Mouse (Mus musculus): ENCODE data around the gene Upk3b. TPM values are rescaled to one million over a fixed set of nuclear protein-coding genes. Genes with fewer than 3 reads are reported as not detected.

The Upk3b gene
- polyA plus RNA-seq (2015; fragmentation: Nextera tagmentation; extraction: Ambion mirVana): not detected in 2 replicates

DNA sequence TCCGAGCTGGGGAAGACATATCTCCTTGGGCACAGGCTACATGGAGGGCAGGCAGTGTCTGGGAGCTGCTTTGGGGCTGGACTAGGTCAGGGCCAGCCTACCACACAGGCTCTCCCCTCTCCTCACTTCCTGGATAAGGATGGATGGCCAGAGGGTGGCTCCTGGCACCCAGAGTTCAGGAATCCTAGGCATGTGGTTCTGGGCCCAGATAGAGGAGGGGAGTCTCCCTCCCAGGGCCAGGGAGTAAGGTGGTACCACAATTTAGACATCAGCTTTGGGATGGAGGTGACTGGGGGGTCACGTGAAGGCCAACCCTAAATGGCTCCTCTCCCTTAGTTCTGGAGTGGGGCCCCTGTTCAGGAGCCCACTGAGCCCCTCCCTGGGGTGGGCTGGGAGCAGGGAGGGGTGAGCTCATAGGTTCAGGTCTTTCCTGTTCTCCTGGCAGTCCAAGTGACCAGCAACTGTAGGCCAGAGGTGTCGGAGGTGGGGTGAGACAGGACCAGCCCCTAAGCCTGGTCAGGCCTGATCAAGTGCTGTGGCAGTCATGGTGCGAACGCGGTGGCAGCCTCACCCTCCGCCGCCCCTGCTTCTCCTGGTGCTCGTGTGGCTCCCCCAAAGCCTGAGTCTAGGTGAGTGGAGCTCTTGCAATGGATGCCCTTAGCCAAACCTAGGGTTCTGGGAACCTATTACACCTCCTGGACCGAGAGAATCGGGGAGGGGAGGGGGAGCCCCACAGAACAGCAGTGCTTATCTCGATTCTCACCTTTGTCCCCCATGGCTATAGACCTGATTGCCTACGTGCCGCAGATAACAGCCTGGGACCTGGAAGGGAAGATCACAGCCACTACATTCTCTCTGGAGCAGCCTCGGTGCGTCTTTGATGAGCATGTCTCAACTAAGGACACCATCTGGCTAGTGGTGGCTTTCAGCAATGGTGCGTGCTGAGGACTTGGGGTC is at the start of gene Upk3b:
Gene Upk3b, plus strand, starts transcription at position 239 of the 957 bp plus-strand sequence.
- ATAC-seq (replicated peaks): no peak

DNA sequence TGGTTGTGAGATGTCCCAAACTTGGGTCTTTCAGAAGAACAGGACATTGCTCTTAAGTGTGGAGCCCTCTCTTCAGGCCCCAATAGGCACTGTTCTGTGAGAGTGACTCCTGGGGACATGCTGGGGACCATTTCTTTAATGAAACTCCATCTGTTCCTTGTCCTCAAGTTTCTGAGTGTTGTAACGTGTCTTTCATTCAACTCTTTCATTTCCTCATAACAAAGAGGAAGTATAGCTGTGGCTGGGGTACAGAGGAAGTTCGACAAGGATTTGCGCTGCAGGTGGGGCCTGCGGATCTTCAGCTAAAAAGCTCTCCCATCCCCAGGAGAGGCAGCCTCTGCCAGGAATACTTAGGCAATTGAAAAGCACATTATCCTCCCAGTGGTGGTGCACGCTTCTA is 47.7 kb upstream of the Upk3b start:
- WGBS: 63% methylated on average over 5 of the region's 5 CpGs

More for the DNA sequence above, at the start of gene Upk3b:
- Histone ChIP-seq H3K4me1 (no peaks in the 10 kb centered on the region), H3K4me2 (replicated peaks) (no peak within 1 kb of the TSS), H3K9ac (replicated peaks) (no peak within 1 kb of the TSS), H3K27me3 (no peaks in the 10 kb centered on the region), H3K36me3 (no peaks in the 10 kb centered on the region), H3K4me3 (no peak within 1 kb of the TSS), H3K27ac (replicated peaks) (no peak within 1 kb of the TSS), H3K9me3 (no peaks in the 10 kb centered on the region)
- WGBS: 88% methylated on average over 17 of the region's 17 CpGs

DNA sequence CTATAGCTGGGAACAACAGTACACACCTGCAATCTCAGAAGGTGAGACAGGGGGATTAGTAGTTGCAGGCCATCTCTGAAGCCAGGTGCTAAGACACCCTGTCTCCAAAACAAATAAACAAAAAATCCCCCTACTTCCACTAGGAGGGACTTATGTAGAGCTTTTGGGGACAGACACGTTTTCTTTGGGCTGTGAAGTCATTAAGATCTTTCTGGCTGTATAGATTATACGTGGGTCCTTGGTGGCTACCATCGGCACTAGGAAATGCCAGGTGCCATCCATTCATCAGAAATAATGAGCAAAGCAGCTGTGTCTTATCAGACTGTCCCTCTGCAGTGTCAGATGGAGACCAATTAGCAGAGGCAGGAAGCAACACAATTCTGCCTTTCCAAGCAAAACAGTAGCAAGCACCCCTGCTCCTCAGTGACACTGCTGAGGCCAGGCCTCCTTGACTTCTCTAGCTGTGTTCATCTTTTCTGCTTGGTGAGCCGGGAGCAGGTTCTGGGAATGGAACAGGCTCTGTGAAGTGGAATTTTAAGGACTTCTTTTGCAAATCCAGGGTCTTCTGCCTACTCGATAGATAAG is 44.8 kb upstream of the Upk3b start:
- Histone ChIP-seq H3K4me3 (no peak overlapping the region), H3K4me2 (replicated peaks) (no peak overlapping the region), H3K4me1 (peaks cover 13% of the 10 kb centered on the region), H3K36me3 (peaks cover 15% of the 10 kb centered on the region; the same call in 1 of the 2 replicates), H3K27ac (replicated peaks) (no peak overlapping the region), H3K9me3 (no peaks in the 10 kb centered on the region), H3K9ac (replicated peaks) (no peak overlapping the region), H3K27me3 (no peaks in the 10 kb centered on the region)
- WGBS: 58% methylated on average over 5 of the region's 5 CpGs
- no peak for ATAC-seq (replicated peaks)

More for the DNA sequence above, 47.7 kb upstream of the Upk3b start:
- no peaks in the 10 kb centered on the region for H3K36me3 ChIP-seq
- H3K4me1 ChIP-seq: peaks cover 3% of the 10 kb centered on the region
- no peak overlapping the region for H3K4me2 ChIP-seq (replicated peaks)
- H3K9ac ChIP-seq (replicated peaks): no peak overlapping the region
- H3K4me3 ChIP-seq: no peak overlapping the region
- H3K27me3 ChIP-seq: no peaks in the 10 kb centered on the region
- H3K27ac ChIP-seq (replicated peaks): no peak overlapping the region
- no peaks in the 10 kb centered on the region for H3K9me3 ChIP-seq
- no peak for ATAC-seq (replicated peaks)

DNA sequence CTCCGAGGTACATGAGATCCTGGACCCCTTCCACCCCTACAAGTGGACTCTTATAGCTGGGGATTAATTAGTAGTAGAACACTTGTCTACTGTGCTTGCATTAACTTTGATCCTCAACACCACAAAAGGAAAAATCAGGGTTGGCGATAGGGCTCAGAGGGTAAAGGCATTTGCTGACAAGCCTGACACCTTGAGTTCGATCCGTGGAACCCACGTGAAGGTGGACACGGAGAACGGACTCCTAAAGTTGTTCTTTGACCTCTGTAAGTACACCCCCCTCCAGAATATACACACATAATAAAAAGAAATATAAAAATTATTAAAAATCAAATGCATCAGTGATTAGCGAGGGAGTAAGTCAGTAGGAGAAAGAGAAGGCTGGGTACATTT is 44.0 kb upstream of the Upk3b start:
- H3K4me1 ChIP-seq: peaks cover 13% of the 10 kb centered on the region
- H3K36me3 ChIP-seq: peaks cover 19% of the 10 kb centered on the region
- H3K27me3 ChIP-seq: no peaks in the 10 kb centered on the region
- 65% methylated on average over 8 of the region's 8 CpGs for WGBS
- ATAC-seq (replicated peaks): no peak; the same call in 1 of the 2 replicates
- H3K9me3 ChIP-seq: no peaks in the 10 kb centered on the region
- H3K9ac ChIP-seq (replicated peaks): no peak overlapping the region
- no peak overlapping the region for H3K27ac ChIP-seq (replicated peaks)
- H3K4me3 ChIP-seq: peak overlapping the region; percentile 78
- H3K4me2 ChIP-seq (replicated peaks): no peak overlapping the region

DNA sequence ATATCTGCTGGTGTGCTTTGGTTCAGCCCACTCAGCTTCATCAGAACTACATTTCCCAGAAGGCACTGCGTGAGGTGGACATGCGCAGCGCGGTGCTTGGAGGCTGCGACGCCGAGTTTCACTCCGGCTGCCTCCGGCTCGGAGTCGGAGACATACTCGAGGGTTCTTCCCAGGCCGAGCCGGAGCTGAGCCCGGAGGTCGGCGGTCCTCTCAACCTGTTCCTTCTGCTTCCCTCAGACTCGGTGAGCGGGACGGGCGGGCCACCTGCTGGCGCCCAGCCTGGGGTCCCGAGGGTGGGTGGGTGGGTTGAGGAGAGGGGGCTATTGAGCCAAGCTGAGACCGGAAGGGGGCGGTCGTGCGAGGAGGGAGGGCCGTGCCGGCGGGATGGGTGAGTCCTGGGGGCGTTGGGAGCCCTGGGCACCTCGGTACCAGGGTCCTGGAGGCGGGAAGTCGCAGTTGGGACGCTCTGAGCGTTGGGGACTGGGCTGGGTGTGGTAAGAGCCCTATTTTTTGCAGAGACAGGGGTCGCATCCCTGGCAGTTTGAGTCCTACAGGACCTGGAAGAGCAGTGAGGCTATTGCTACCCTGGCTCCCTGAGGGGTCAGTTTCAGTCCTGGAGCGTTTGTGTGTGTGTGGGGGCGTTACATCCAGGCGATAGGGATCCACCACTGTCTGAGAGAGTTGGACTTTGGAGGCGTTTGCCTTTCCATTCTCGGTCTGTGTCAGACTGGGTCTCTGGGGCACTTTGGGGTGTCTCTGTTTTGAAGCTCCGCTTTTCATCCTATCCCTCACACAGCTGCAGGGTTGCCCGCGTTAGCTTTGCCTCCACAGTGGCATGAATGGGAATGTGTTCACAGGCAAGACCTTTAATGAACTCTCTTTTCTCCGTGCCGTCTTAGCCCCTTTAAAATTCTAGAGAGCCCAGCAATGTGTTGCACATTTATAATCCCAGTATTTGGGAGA is 43.3 kb upstream of the Upk3b start, which contains the start of gene Dtx2:
Gene Dtx2, plus strand, starts transcription at position 76 of the 963 bp plus-strand sequence.
- peaks cover 13% of the 10 kb centered on the region for H3K4me1 ChIP-seq

DNA sequence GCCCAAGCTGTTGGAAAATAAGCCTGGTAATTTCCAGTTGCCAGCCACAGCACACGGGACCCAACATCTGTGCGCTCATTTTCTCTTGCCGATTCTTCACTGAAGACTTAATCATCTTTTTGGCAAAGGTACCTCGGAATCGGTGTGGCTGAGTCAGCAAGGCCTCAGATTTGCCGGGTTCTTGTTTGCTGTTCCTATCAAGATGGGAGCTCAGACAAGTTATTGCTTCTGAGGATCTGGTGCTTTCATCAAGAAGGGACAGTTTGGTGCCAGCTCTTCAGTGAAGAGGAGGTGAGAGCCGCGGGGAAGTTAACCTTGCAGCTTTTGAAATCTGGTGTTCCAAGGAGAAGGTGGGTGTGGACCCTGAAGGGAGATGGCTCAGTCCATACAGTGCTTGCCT is 42.1 kb upstream of the Upk3b start:
- Histone ChIP-seq H3K27me3 (no peaks in the 10 kb centered on the region), H3K9ac (replicated peaks) (no peak overlapping the region), H3K27ac (replicated peaks) (no peak overlapping the region), H3K4me2 (replicated peaks) (no peak overlapping the region), H3K4me1 (peaks cover 13% of the 10 kb centered on the region), H3K4me3 (no peak overlapping the region), H3K9me3 (no peaks in the 10 kb centered on the region), H3K36me3 (peaks cover 19% of the 10 kb centered on the region)
- no peak for ATAC-seq (replicated peaks)
- WGBS: 90% methylated on average over 8 of the region's 8 CpGs

More for the DNA sequence above, 43.3 kb upstream of the Upk3b start, which contains the start of gene Dtx2:
- Histone ChIP-seq H3K27ac (replicated peaks) (peak within 1 kb of the TSS; percentile 80), H3K9me3 (no peaks in the 10 kb centered on the region), H3K36me3 (peaks cover 19% of the 10 kb centered on the region), H3K4me2 (replicated peaks) (peak within 1 kb of the TSS; percentile 68), H3K4me3 (peak within 1 kb of the TSS; percentile 78), H3K9ac (replicated peaks) (peak within 1 kb of the TSS; percentile 84), H3K27me3 (no peaks in the 10 kb centered on the region)
- WGBS: under 1% methylated on average over 47 of the region's 47 CpGs
- ATAC-seq (replicated peaks): peak; percentile 97

DNA sequence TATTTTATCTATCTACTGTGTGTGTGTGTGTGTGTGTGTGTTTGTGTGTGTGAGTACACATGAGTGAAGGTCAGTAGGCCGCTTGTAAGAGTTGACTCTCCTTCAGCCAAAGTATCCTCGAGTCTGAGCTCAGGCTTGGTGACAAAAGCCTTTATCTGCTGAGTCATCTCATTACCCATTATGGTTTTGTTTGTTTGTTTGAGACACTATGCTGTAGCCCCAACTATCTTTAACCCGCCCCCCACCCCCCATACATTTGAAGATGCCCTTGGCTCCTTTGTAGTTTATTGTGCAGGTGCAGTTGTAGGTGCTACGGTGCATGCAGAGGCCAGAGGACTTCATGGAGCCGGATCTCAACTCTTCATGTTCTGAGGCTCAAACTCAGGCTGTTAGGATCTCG is 37.1 kb upstream of the Upk3b start:
- no peak for ATAC-seq (replicated peaks)
- Histone ChIP-seq H3K9ac (replicated peaks) (no peak overlapping the region), H3K27ac (replicated peaks) (no peak overlapping the region), H3K27me3 (no peaks in the 10 kb centered on the region), H3K4me1 (peaks cover 7% of the 10 kb centered on the region), H3K4me3 (no peak overlapping the region), H3K4me2 (replicated peaks) (no peak overlapping the region), H3K36me3 (peaks cover 19% of the 10 kb centered on the region), H3K9me3 (no peaks in the 10 kb centered on the region)
- 95% methylated on average over 6 of the region's 6 CpGs for WGBS

DNA sequence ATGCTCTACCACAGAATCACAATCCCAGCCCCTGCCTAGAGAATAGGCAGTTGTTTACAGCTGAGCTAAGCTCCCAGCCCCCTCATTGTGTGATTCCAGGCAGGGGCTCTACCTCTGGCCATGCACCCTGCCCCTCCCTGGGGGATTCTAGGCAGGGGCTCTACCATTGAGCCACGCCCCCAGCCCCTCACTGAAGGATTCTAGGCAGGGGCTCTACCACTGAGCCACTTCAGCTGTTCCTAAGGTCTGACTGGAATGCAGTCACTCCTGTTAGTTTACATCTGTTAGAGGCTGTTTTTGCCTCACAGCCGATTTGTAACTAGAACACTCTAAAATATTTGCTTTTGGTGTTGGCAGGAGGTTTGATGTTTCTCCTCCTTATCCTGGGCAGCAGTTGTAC is 36.0 kb upstream of the Upk3b start:
- H3K9me3 ChIP-seq: no peaks in the 10 kb centered on the region
- WGBS: 80% methylated on average over 2 of the region's 2 CpGs
- no peak overlapping the region for H3K4me2 ChIP-seq (replicated peaks)
- no peak for ATAC-seq (replicated peaks)
- H3K36me3 ChIP-seq: peaks cover 13% of the 10 kb centered on the region
- no peak overlapping the region for H3K4me3 ChIP-seq
- no peaks in the 10 kb centered on the region for H3K27me3 ChIP-seq
- H3K27ac ChIP-seq (replicated peaks): no peak overlapping the region
- H3K9ac ChIP-seq (replicated peaks): no peak overlapping the region
- 0 out of 2 replicates have a peak, but pooled peaks cover 4% of the 10 kb centered on the region for H3K4me1 ChIP-seq

DNA sequence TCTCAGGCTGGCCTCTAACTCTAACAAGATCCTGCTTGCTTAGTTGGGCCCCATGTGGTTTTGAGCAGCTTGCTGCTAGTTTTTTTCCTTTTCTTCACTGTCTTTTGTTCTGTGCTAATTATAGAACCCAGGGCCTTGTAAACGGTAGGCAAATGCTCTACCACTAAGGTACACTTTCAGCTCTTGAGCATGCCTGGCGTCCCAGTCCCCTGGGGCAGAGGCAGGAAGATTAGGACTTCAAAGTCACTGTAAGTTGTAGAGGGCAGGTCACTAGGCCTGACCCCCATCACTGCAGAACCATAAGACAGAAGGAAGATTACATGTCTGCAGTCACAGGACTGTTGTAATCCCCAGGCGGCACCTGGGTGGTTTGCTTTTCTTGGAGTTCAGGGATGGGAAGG is 35.5 kb upstream of the Upk3b start:
- no peak for ATAC-seq (replicated peaks)
- no peaks in the 10 kb centered on the region for H3K27me3 ChIP-seq
- no peak overlapping the region for H3K4me2 ChIP-seq (replicated peaks)
- peaks cover 9% of the 10 kb centered on the region for H3K36me3 ChIP-seq
- no peak overlapping the region for H3K27ac ChIP-seq (replicated peaks)
- no peak overlapping the region for H3K9ac ChIP-seq (replicated peaks)
- 24% methylated on average over 3 of the region's 3 CpGs for WGBS
- H3K9me3 ChIP-seq: no peaks in the 10 kb centered on the region
- 0 out of 2 replicates have a peak, but pooled peaks cover 4% of the 10 kb centered on the region for H3K4me1 ChIP-seq
- H3K4me3 ChIP-seq: no peak overlapping the region

DNA sequence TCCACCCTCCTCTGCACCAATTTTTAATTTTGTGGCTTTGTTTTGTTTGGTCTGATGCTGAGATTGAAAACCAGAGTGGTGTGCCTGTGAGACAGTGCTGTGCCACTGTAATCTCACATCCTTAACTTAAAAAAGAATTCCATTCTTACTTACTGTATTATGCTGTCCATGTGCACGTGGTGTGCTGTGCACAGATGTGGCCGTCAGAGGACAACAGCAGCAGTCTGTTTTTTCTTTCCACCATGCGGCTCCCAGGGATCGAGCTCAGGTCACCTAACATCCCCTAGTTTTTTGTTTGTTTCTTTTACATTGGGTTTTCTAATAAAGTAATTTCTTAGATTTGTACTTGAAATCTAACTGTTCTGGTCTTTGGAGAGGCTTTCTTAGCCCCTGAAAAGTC is 33.8 kb upstream of the Upk3b start:
- WGBS: 85% methylated on average over 4 of the region's 4 CpGs
- ATAC-seq (replicated peaks): no peak
- H3K27me3 ChIP-seq: no peaks in the 10 kb centered on the region
- H3K4me1 ChIP-seq: 0 out of 2 replicates have a peak, but pooled peaks cover 4% of the 10 kb centered on the region
- H3K9ac ChIP-seq (replicated peaks): no peak overlapping the region
- H3K4me3 ChIP-seq: no peak overlapping the region
- no peaks in the 10 kb centered on the region; the same call in 1 of the 2 replicates for H3K36me3 ChIP-seq
- H3K9me3 ChIP-seq: no peaks in the 10 kb centered on the region
- no peak overlapping the region for H3K4me2 ChIP-seq (replicated peaks)
- no peak overlapping the region for H3K27ac ChIP-seq (replicated peaks)

DNA sequence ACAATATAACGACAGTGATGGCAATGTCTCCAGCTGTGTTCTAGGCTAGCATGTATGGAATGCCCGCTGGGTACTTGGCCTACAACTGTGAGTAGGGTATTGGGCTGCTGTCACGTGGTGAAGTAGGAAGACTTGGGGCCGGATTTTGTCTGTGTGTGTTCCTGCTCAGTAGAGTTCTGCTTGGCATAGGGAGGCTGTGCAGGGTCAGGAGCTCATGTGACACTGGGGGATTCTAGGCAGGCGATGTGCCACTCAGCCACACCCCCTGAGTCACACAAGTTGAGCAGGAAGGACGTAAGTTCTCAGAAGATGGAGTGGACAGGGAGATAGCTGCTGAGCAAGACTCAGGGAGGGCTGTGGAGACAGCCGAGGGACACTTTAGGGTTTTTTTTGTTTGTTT is 30.6 kb upstream of the Upk3b start:
- WGBS: 86% methylated on average over 7 of the region's 7 CpGs
- Histone ChIP-seq H3K9me3 (no peaks in the 10 kb centered on the region), H3K27me3 (no peaks in the 10 kb centered on the region), H3K9ac (replicated peaks) (no peak overlapping the region), H3K36me3 (peaks cover 24% of the 10 kb centered on the region), H3K27ac (replicated peaks) (no peak overlapping the region), H3K4me2 (replicated peaks) (no peak overlapping the region), H3K4me3 (no peak overlapping the region), H3K4me1 (no peaks in the 10 kb centered on the region)
- no peak for ATAC-seq (replicated peaks)
